Mouse (Mus musculus) liver, postnatal 0 days (tissue): Measurements from ENCODE around the gene Itpr2. TPM values are rescaled to one million over a fixed set of nuclear protein-coding genes. Genes with fewer than 3 reads are reported as not detected.

Experiments
- ATAC-seq: fragments of 200-750 bp; cut with Nextera tagmentation; 2 replicates; pipeline ENCODE4 v1.8.0; 2017; ENCODE audit warnings: mild to moderate bottlenecking, moderate library complexity
- DNase-seq: peaks from one replicate; pipeline ENCODE4 v3.0.0-alpha.2; 2016
- H3K27ac ChIP-seq: fragments of 300-500 bp; sonication (generic); 2 replicates; pipeline ENCODE4 v1.5.1; 2014; ENCODE audit warnings: antibody characterized with exemption, moderate library complexity, mild to moderate bottlenecking, low read depth
- H3K27me3 ChIP-seq: fragments of 300-500 bp; sonication (generic); 2 replicates; pipeline ENCODE4 v1.6.1; 2014; ENCODE audit warnings: low read length, control low read depth, mixed read lengths; ENCODE audit not compliant: insufficient read depth
- H3K36me3 ChIP-seq: fragments of 300-500 bp; sonication (generic); replicated peaks from 2 replicates; pipeline ENCODE4 v1.6.1; 2014; ENCODE audit warnings: mild to moderate bottlenecking, control low read depth, low read length, moderate library complexity, mixed read lengths; ENCODE audit not compliant: insufficient read depth
- H3K4me1 ChIP-seq: fragments of 300-500 bp; sonication (generic); 2 replicates; pipeline ENCODE4 v1.6.1; 2014; ENCODE audit warnings: antibody characterized with exemption, mild to moderate bottlenecking, control low read depth; ENCODE audit not compliant: insufficient read depth
- H3K4me2 ChIP-seq: fragments of 300-500 bp; sonication (generic); 2 replicates; pipeline ENCODE4 v1.6.1; 2014; ENCODE audit warnings: low read depth, mild to moderate bottlenecking, low read length, moderate library complexity, mixed read lengths
- H3K4me3 ChIP-seq: fragments of 300-500 bp; sonication (generic); 2 replicates; pipeline ENCODE4 v1.5.1; 2014; ENCODE audit warnings: low read depth, low read length
- H3K9ac ChIP-seq: fragments of 300-500 bp; sonication (generic); replicated peaks from 2 replicates; pipeline ENCODE4 v1.6.1; 2014; ENCODE audit warnings: mild to moderate bottlenecking, moderate library complexity
- H3K9me3 ChIP-seq: fragments of 300-500 bp; sonication (generic); 2 replicates; pipeline ENCODE4 v1.6.1; 2016; ENCODE audit warnings: mild to moderate bottlenecking, control low read depth, low read length, mixed read lengths
- CTCF ChIP-seq: sonication (generic); IDR thresholded peaks from 2 replicates; pipeline ENCODE4 v1.5.1; 2016; ENCODE audit warnings: antibody characterized with exemption, low read depth
- EP300 ChIP-seq: IDR thresholded peaks from 2 replicates; pipeline ENCODE4 v1.6.1; 2016; ENCODE audit warnings: antibody characterized with exemption, low read depth, mild to moderate bottlenecking
- WGBS: fragments of 180-500 bp; shearing (Covaris S2); extraction: QIAGEN DNeasy Blood & Tissue Kit; methylation state at CpG from one replicate; pipeline ENCODE4 v1.1.7; 2014; ENCODE audit not compliant: insufficient replicate concordance; 5-methylcytosine and 5-hydroxymethylcytosine counted together
- polyA plus RNA-seq: library from polyadenylated mRNA; unstranded; fragments of >200 nt; fragmentation: Nextera tagmentation; extraction: Ambion mirVana; gene quantifications from 2 replicates; pipeline ENCODE4 v1.2.1, GENCODE M21; 2015

Gene Itpr2
- polyA plus RNA-seq, 1 experiment from 2014 or later: 13.8 TPM

DNA sequence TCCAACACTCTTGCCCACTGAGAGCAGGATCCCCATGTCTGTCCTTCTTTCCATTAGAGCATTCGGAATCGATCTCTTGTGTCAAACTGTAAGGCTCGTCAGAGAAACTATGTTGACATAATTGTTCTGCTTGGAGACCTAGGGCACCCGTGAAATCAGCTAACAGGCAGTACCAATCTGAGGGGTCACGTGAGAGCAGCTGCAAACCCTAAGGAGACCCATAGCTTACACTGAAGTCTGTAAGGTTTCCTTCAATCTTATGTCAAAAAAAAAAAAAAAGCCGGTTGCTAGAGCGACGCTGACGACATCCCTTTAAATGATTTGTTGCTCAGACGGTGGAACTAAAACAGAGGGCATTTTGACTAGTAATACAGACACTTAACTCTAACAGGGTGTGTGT, 212.2 kb downstream of the Itpr2 start:
- no peak overlapping the region for H3K4me3 ChIP-seq
- no peaks in the 10 kb centered on the region for H3K9me3 ChIP-seq
- 67% methylated on average over 10 of the region's 10 CpGs for WGBS
- no peak overlapping the region for H3K4me2 ChIP-seq
- TF ChIP-seq EP300: no peak
- TF ChIP-seq CTCF: no peak
- H3K36me3 ChIP-seq: peaks cover 20% of the 10 kb centered on the region
- H3K27ac ChIP-seq: no peak overlapping the region
- ATAC-seq (no peak), DNase-seq (no peak)
- no peaks in the 10 kb centered on the region for H3K4me1 ChIP-seq
- H3K27me3 ChIP-seq: no peaks in the 10 kb centered on the region
- H3K9ac ChIP-seq: no peak overlapping the region

DNA sequence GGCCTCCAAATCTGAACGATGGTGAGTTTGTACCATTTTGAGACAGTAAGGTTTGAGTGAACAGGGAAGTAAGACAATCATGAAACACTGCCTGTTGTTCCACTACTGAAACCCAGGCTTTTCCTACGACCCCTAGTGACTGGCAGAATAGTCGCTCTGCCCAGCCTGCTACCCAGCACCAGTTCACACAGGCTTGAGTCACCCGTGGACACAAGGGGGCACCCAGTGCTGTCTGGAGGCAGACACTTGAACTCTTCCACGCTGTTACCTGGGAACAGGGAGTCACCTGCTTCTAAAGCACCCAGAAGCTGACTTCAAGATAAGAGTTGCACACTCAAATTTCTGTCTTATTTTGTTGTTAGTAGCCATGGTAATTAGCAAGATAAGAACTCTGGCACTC, 213.8 kb downstream of the Itpr2 start:
- Histone ChIP-seq H3K4me2 (no peak overlapping the region), H3K9ac (no peak overlapping the region), H3K27ac (no peak overlapping the region), H3K27me3 (no peaks in the 10 kb centered on the region), H3K4me1 (no peaks in the 10 kb centered on the region), H3K36me3 (peaks cover 12% of the 10 kb centered on the region; the same call in 1 of the 2 replicates), H3K9me3 (no peaks in the 10 kb centered on the region), H3K4me3 (no peak overlapping the region)
- DNase-seq (no peak), ATAC-seq (no peak)
- TF ChIP-seq CTCF (no peak), EP300 (no peak)
- WGBS: 78% methylated on average over 5 of the region's 5 CpGs

DNA sequence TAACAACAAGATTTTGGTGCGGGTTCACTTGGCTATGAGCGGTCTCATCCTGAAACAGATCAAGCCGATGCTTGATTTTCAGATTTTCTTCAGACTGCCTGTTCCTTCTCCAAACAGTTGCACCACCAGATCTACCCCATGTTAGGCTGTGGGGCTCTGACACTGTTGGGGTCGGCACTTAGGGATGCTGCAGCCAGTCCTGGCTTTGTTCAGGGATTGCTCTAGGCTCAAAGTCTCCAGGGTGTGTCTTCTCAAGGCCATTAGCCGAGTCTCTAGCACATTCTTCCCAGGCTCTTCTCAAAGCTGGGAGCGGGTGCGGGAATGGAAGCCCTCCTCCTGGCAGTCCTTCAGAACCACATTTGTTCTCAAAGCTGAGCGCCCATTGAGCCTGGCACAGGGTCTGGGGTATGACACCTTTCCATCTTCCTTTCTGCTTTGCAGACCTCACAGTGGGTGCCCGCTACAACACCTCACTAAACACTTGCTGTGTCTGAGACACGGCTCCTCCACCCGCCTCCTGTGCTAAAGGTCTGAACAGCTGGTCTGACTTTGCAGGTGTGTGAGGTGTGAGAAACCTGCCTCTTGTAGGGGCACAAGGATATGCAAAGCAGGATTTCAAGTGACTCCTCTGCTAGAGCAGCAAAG, 217.0 kb downstream of the Itpr2 start:
- Histone ChIP-seq H3K4me2 (no peak overlapping the region), H3K4me3 (no peak overlapping the region), H3K4me1 (no peaks in the 10 kb centered on the region), H3K36me3 (0 out of 2 replicates have a peak, but pooled peaks cover 5% of the 10 kb centered on the region), H3K9me3 (no peaks in the 10 kb centered on the region), H3K9ac (no peak overlapping the region), H3K27ac (no peak overlapping the region), H3K27me3 (no peaks in the 10 kb centered on the region)
- WGBS: 80% methylated on average over 11 of the region's 11 CpGs
- TF ChIP-seq EP300 (no peak), CTCF (no peak)
- ATAC-seq (no peak), DNase-seq (no peak)

DNA sequence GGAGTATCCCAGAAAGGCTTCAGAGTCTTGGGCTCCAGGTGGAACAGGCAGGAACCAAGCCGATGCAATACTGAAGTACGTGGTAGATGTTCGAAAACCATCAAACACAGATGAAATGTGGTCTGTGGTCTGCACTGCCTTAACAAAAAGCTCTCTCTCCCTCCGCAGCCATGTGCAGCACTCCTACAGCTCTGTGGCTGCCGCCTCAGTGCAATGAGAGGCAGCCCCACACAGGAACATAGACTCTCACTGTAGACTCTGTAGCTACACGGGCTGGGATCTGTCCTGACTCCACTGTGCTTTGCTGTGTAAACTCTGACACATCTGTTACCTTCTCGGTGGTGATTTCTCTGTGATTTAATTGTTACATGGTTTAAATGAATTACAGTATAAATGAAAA, 218.0 kb downstream of the Itpr2 start:
- H3K27me3 ChIP-seq: no peaks in the 10 kb centered on the region
- no peak overlapping the region for H3K27ac ChIP-seq
- H3K4me1 ChIP-seq: no peaks in the 10 kb centered on the region
- DNase-seq: no peak
- H3K36me3 ChIP-seq: 0 out of 2 replicates have a peak, but pooled peaks cover 2% of the 10 kb centered on the region
- no peak overlapping the region for H3K4me3 ChIP-seq
- no peak for TF ChIP-seq EP300
- no peak for TF ChIP-seq CTCF
- H3K4me2 ChIP-seq: no peak overlapping the region
- ATAC-seq: no peak
- H3K9ac ChIP-seq: no peak overlapping the region
- H3K9me3 ChIP-seq: no peaks in the 10 kb centered on the region
- 74% methylated on average over 7 of the region's 7 CpGs for WGBS

DNA sequence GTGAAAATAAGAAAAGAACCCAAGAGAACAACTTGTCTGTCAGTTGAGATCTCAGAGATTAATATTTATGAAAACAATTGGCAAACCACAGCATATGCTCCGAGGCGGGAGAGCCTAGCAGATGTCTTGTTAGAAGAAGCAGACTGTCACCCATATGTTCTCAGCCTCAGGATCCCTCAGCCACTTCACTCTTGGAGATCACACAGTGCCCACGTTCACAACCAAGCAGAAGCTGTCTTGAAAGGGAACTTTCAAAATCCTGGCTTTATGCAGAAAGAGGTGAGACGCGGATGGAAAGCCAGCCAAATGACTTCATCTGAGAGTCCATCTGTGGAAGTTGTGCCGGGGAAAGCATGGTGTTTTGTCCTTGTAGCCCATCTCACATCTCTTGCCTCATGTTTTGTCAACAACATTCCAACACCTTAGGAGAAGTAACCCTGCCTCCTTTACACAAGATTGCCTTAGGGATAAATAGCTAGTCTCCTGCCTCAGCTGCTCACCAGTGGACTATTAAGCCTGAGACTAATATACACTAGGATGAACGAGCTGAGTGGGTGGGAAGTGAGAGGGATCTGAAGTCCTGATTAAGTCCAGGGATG, 219.9 kb downstream of the Itpr2 start:
- Histone ChIP-seq H3K4me3 (no peak overlapping the region), H3K9me3 (no peaks in the 10 kb centered on the region), H3K36me3 (0 out of 2 replicates have a peak, but pooled peaks cover 2% of the 10 kb centered on the region), H3K27me3 (no peaks in the 10 kb centered on the region), H3K4me1 (no peaks in the 10 kb centered on the region), H3K27ac (no peak overlapping the region), H3K9ac (no peak overlapping the region), H3K4me2 (no peak overlapping the region)
- 73% methylated on average over 7 of the region's 7 CpGs for WGBS
- no peak for TF ChIP-seq EP300
- TF ChIP-seq CTCF: no peak
- ATAC-seq (no peak), DNase-seq (no peak)

DNA sequence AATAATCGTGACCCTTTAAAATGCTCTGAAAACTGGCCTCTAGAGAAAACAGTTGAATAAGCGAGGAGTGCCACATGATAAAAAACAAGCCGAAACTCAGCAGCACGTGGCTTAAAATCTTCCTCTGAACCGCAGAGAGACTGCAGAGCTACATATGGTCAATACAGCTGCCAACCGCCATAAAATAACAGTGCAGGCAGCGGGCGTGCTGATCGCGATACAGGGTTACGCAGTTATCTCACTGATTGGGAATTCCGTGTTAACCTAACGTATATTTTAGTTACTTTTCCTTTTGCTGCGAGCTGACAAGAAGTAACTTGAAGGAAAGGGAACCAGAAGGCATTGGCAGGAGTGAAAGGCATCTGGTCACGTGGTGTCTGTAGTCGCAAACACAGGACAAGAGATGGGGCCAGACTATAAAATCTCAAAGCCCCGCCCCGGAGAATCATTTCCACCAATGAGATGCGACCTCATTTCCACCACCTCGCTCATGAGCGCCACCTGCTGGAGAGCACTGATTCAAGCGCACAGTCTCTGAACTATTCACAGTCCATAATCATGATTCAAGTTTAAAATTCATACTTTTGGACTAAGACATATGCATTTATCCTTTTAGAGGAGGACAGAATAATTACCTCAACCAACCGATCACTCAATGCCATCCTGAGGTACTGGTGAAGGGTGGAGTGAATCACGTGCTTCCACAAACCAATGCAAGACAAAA, 220.7 kb downstream of the Itpr2 start:
- DNase-seq: peak; percentile 60
- WGBS: 87% methylated on average over 24 of the region's 24 CpGs

More for the DNA sequence above, 220.7 kb downstream of the Itpr2 start:
- Histone ChIP-seq H3K9me3 (no peaks in the 10 kb centered on the region), H3K36me3 (0 out of 2 replicates have a peak, but pooled peaks cover 2% of the 10 kb centered on the region), H3K9ac (no peak overlapping the region), H3K27me3 (no peaks in the 10 kb centered on the region), H3K4me1 (no peaks in the 10 kb centered on the region), H3K27ac (no peak overlapping the region), H3K4me3 (no peak overlapping the region), H3K4me2 (no peak overlapping the region)
- no peak for TF ChIP-seq EP300
- TF ChIP-seq CTCF: peak; percentile 71
- ATAC-seq: no peak
